Mouse (Mus musculus) erythroid progenitor cell, adult 5-6 weeks (primary cell): ENCODE data around the gene Gm3045. TPM values are rescaled to one million over a fixed set of nuclear protein-coding genes. Genes with fewer than 3 reads are reported as not detected.

Experiments
- ATAC-seq: replicated peaks from 2 replicates; pipeline ENCODE4 v1.8.0; 2016; ENCODE audit warnings: moderate number of reproducible peaks, mild to moderate bottlenecking, moderate TSS enrichment, inconsistent platforms; ENCODE audit not compliant: poor library complexity, low FRiP score, severe bottlenecking
- total RNA-seq, 2 experiments: library from RNA; stranded (forward) in 1 of 2; stranded (reverse) in 1 of 2; fragments of 150-400 nt in 1 of 2; fragments of 186-747, 209-891 nt in 1 of 2; gene quantifications; 2 replicates each; pipeline versions ENCODE4 v1.2.3 to v1.2.4; 2015 to 2017; ENCODE audit warnings: low replicate concordance in 2 of 2

Gm3045 gene
- total RNA-seq, 2 experiments from 2014 or later = not detected

GRCm38 (mm10) chr13:56477271-56477670 is 50.9 kb downstream of the Gm3045 start:
- no peak for ATAC-seq

- ATAC-seq = no peak
Measured at GRCm38 (mm10) chr13:56478027-56478426, 51.6 kb downstream of the Gm3045 start.

- no peak for ATAC-seq
Measured at GRCm38 (mm10) chr13:56482146-56482545, 55.8 kb downstream of the Gm3045 start, which contains the start of gene Il9. Gene Il9 (minus strand): TSS chr13:56482246.

Other genes with a start within 250 kb of the Gm3045 start
- 9.2 and 11.9 TPM in 2 replicates for gene Tifab, start 247.7 kb upstream of the Gm3045 start, total RNA-seq (2015; ENCODE audit: low replicate concordance)
- 3.1 and 10.2 TPM in 2 replicates for gene Tifab, start 247.7 kb upstream of the Gm3045 start, total RNA-seq (2017; ENCODE audit: low replicate concordance)
- not detected in 2 replicates for gene Neurog1, start 174.4 kb upstream of the Gm3045 start, total RNA-seq (2015; ENCODE audit: low replicate concordance)
- not detected in 2 replicates for gene Neurog1, start 174.4 kb upstream of the Gm3045 start, total RNA-seq (2017; ENCODE audit: low replicate concordance)
- 1.1 and 2.9 TPM in 2 replicates for gene Cxcl14, start 130.0 kb upstream of the Gm3045 start, total RNA-seq (2015; ENCODE audit: low replicate concordance)
- 1.9 and 2.6 TPM in 2 replicates for gene Cxcl14, start 130.0 kb upstream of the Gm3045 start, total RNA-seq (2017; ENCODE audit: low replicate concordance)
- gene Slc25a48, start 11.8 kb downstream of the Gm3045 start, total RNA-seq (2015; ENCODE audit: low replicate concordance) = not detected in 2 replicates
- gene Slc25a48, start 11.8 kb downstream of the Gm3045 start, total RNA-seq (2017; ENCODE audit: low replicate concordance) = not detected in 2 replicates
- not detected in 2 replicates for gene Il9, start 55.7 kb downstream of the Gm3045 start, total RNA-seq (2015; ENCODE audit: low replicate concordance)
- gene Il9, start 55.7 kb downstream of the Gm3045 start, total RNA-seq (2017; ENCODE audit: low replicate concordance) = not detected in 2 replicates
- gene Fbxl21, start 95.9 kb downstream of the Gm3045 start, total RNA-seq (2015; ENCODE audit: low replicate concordance) = not detected in 2 replicates
- gene Fbxl21, start 95.9 kb downstream of the Gm3045 start, total RNA-seq (2017; ENCODE audit: low replicate concordance) = 1.3 TPM in 1 of 2 replicates, not detected in the other
- not detected in 2 replicates for gene Lect2, start 121.9 kb downstream of the Gm3045 start, total RNA-seq (2015; ENCODE audit: low replicate concordance)
- not detected in 2 replicates for gene Lect2, start 121.9 kb downstream of the Gm3045 start, total RNA-seq (2017; ENCODE audit: low replicate concordance)
- gene Tgfbi, start 182.9 kb downstream of the Gm3045 start, total RNA-seq (2015; ENCODE audit: low replicate concordance) = 10.1 and 20.5 TPM in 2 replicates
- gene Tgfbi, start 182.9 kb downstream of the Gm3045 start, total RNA-seq (2017; ENCODE audit: low replicate concordance) = 9.9 and 12.9 TPM in 2 replicates